Mouse (Mus musculus) embryonic facial prominence, embryonic 12.5 days (tissue): ENCODE measurements around the gene Slc13a4. TPM values are rescaled to one million over a fixed set of nuclear protein-coding genes. Genes with fewer than 3 reads are reported as not detected.

Experiments used
- ATAC-seq: fragments of 200-750 bp; cut with Nextera tagmentation; 2 replicates; pipeline ENCODE4 v1.8.0; 2017; ENCODE audit not compliant: insufficient number of reproducible peaks, insufficient read depth, low FRiP score, low TSS enrichment
- H3K27ac ChIP-seq: fragments of 300-500 bp; sonication (generic); 2 replicates; pipeline ENCODE4 v1.5.1; 2016; ENCODE audit warnings: mild to moderate bottlenecking
- H3K27me3 ChIP-seq: fragments of 300-500 bp; sonication (generic); 2 replicates; pipeline ENCODE4 v1.6.1; 2016; ENCODE audit warnings: mild to moderate bottlenecking, moderate library complexity
- H3K36me3 ChIP-seq: fragments of 300-500 bp; sonication (generic); 2 replicates; pipeline ENCODE4 v1.6.1; 2016; ENCODE audit warnings: mild to moderate bottlenecking
- H3K4me1 ChIP-seq: fragments of 300-500 bp; sonication (generic); 2 replicates; pipeline ENCODE4 v1.6.1; 2016
- H3K4me2 ChIP-seq: fragments of 300-500 bp; sonication (generic); replicated peaks from 2 replicates; pipeline ENCODE4 v1.6.1; 2016; ENCODE audit warnings: mild to moderate bottlenecking, moderate library complexity
- H3K4me3 ChIP-seq: fragments of 300-500 bp; sonication (generic); 2 replicates; pipeline ENCODE4 v1.5.1; 2016; ENCODE audit warnings: mild to moderate bottlenecking
- H3K9ac ChIP-seq: fragments of 300-500 bp; sonication (generic); 2 replicates; pipeline ENCODE4 v1.6.1; 2016; ENCODE audit warnings: mild to moderate bottlenecking, moderate library complexity
- H3K9me3 ChIP-seq: fragments of 300-500 bp; sonication (generic); 2 replicates; pipeline ENCODE4 v1.6.1; 2016; ENCODE audit warnings: mild to moderate bottlenecking, moderate library complexity
- WGBS: fragments of 180-500 bp; shearing (Covaris S2); methylation state at CpG from one replicate; pipeline ENCODE4 v1.1.7; 2016; 5-methylcytosine and 5-hydroxymethylcytosine counted together
- polyA plus RNA-seq: library from polyadenylated mRNA; unstranded; fragments of >200 nt; fragmentation: Nextera tagmentation; extraction: Ambion mirVana; gene quantifications from 2 replicates; pipeline ENCODE4 v1.2.1, GENCODE M21; 2016

Gene Slc13a4
- polyA plus RNA-seq, 1 experiment from 2014 or later = 0.59 TPM

DNA sequence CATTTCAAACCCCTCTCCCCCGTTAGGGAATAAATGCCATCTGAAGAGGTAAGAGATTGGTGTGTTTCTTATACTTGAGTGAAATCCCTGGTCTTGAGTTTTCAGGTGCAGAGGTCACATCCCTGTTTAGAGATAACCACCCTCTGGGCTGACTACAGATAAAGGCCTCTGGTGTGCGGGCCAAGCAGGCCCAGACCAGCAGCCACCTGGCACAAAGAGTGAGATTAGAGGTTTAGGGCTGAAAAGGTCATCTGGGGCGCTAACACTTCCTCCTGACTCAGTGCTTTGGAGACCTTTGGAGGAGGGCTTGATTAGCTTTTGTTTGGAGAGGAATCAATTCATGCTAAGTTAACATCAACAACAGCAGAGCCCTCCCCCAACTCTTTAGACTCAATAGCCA lies 25.7 kb upstream of the Slc13a4 start:
- Histone ChIP-seq H3K27me3 (no peaks in the 10 kb centered on the region), H3K4me1 (peaks cover 5% of the 10 kb centered on the region; the same call in 1 of the 2 replicates), H3K4me2 (no peak overlapping the region), H3K9me3 (0 out of 2 replicates have a peak, but pooled peaks cover 2% of the 10 kb centered on the region), H3K9ac (no peak overlapping the region), H3K4me3 (no peak overlapping the region), H3K36me3 (no peaks in the 10 kb centered on the region), H3K27ac (no peak overlapping the region)
- ATAC-seq = no peak
- 43% methylated on average over 3 of the region's 3 CpGs for WGBS

DNA sequence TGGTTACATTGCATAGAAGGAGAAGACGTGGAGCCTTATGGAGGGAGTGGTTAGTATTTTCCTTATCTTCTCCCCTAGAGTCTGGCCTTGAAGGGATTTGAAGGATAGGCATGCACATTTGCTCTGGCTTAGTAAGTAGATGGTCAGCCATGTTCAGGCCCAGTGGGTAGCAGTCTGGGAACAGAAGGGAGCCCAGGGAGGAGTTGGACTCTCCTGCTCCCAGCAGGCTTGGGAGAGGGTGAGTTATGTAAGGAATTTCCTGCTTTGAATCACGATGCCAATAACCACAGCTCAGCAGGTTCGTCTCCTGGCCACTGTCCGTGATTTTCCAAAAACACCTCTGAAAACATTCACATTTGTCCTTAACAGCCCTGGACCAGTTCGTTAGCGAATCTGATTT lies 22.9 kb upstream of the Slc13a4 start:
- H3K27ac ChIP-seq = no peak overlapping the region
- ATAC-seq = no peak
- WGBS = 40% methylated on average over 6 of the region's 6 CpGs
- H3K9me3 ChIP-seq = 0 out of 2 replicates have a peak, but pooled peaks cover 2% of the 10 kb centered on the region
- H3K4me3 ChIP-seq = no peak overlapping the region
- no peak overlapping the region for H3K4me2 ChIP-seq
- H3K36me3 ChIP-seq = no peaks in the 10 kb centered on the region
- peaks cover 9% of the 10 kb centered on the region; the same call in 1 of the 2 replicates for H3K4me1 ChIP-seq
- H3K27me3 ChIP-seq = no peaks in the 10 kb centered on the region
- H3K9ac ChIP-seq = no peak overlapping the region

DNA sequence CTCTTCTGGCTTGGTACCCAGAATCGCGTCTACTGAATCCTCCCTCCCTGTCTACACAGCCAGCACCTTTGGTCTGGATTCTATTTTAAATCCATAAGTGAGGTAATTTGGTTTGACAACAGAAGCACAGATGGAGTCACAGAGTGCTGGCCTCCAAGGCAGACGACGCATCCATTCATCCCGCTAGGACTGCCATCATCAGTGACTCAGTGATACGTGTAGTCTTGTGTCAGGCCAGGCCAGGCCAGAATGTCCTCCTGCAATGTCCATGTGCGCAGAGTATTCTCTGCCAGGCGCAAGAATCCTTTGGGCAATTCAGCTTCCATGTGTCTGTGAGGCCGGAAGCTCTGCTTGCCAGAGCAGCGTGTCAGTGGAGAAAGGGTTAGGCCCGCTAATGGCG lies 22.0 kb upstream of the Slc13a4 start:
- no peak overlapping the region for H3K4me2 ChIP-seq
- H3K9ac ChIP-seq = no peak overlapping the region
- 0 out of 2 replicates have a peak, but pooled peaks cover 2% of the 10 kb centered on the region for H3K9me3 ChIP-seq
- 93% methylated on average over 12 of the region's 12 CpGs for WGBS
- H3K27ac ChIP-seq = no peak overlapping the region
- H3K4me3 ChIP-seq = no peak overlapping the region
- no peaks in the 10 kb centered on the region for H3K27me3 ChIP-seq
- ATAC-seq = no peak
- H3K4me1 ChIP-seq = peaks cover 12% of the 10 kb centered on the region; the same call in 1 of the 2 replicates
- no peaks in the 10 kb centered on the region for H3K36me3 ChIP-seq

DNA sequence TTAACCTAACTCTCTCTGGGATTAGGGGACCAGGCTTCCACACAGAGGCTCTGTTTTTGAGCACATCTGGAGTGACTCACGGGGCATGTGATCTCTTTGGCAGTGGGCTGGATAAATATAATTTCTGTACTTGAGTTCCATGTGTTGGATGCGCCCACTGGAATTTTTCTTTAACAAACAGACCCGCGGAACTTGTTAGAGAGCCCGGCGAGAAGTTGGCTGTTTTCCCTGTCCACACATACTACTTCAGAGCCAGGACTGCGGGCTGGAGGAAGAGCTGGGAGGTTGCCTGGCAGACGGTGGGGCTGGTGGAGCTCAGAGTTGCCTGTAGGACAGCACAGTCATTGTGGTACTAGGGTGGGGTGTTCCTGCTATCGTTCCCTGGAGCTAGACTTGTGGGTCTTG lies 18.2 kb upstream of the Slc13a4 start, which contains the start of gene Fam180a:
TSS of gene Fam180a (minus strand) at position 31 of the 405 bp plus-strand sequence.
- Histone ChIP-seq H3K4me1 (peaks cover 11% of the 10 kb centered on the region; the same call in 1 of the 2 replicates), H3K36me3 (no peaks in the 10 kb centered on the region), H3K9me3 (no peaks in the 10 kb centered on the region), H3K9ac (no peak within 1 kb of the TSS), H3K27ac (no peak within 1 kb of the TSS), H3K4me2 (no peak within 1 kb of the TSS), H3K27me3 (no peaks in the 10 kb centered on the region), H3K4me3 (no peak within 1 kb of the TSS)
- 59% methylated on average over 9 of the region's 9 CpGs for WGBS
- ATAC-seq = no peak

DNA sequence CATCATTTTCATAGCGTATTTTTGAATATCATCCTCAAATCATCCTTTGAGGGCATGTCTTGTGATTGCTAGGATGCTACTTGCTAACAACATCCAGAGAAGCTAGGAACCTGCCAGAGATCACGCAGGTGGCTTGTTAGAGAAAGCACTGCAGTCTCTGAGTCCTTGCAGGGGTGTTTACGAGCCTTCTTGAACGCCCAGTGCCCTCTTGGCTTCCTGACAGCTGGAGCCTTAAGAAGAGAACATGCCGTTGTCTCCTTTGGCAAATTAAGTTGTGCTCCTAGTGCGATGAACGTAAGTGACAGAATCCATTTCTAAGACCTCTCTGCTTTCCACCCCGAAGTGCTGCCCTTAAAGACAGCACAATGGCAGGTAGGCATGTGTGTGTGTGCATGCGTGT lies 16.4 kb upstream of the Slc13a4 start:
- Histone ChIP-seq H3K27me3 (no peaks in the 10 kb centered on the region), H3K9ac (no peak overlapping the region), H3K4me2 (no peak overlapping the region), H3K4me1 (0 out of 2 replicates have a peak, but pooled peaks cover 6% of the 10 kb centered on the region), H3K27ac (no peak overlapping the region), H3K9me3 (no peaks in the 10 kb centered on the region), H3K36me3 (no peaks in the 10 kb centered on the region), H3K4me3 (no peak overlapping the region)
- WGBS = 82% methylated on average over 9 of the region's 9 CpGs
- ATAC-seq = no peak

DNA sequence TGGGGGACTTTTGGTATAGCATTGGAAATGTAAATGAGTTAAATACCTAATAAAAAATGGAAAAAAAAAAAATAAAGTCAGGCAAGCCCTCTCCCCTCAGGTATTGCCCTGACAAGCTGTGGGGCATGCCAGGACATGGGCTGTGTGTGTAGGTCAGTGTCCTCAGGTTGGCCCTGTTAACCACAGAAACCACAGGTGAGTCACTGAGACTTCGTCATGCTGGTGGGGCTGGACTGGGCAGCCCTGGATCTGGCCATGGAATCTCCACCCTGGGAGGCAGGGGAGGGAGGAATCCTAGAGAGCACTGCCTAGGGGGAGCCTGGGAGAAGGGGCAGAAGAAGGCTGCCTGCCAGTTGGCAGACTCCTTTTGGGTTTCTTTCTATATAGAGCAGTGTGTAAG lies 15.1 kb upstream of the Slc13a4 start:
- H3K36me3 ChIP-seq = no peaks in the 10 kb centered on the region
- H3K9ac ChIP-seq = no peak overlapping the region
- H3K9me3 ChIP-seq = no peaks in the 10 kb centered on the region
- no peak overlapping the region for H3K4me2 ChIP-seq
- H3K27ac ChIP-seq = no peak overlapping the region
- ATAC-seq = no peak
- H3K4me3 ChIP-seq = no peak overlapping the region
- no peaks in the 10 kb centered on the region for H3K27me3 ChIP-seq
- H3K4me1 ChIP-seq = 0 out of 2 replicates have a peak, but pooled peaks cover 6% of the 10 kb centered on the region
- WGBS = 88% methylated on average over 1 of the region's 1 CpGs

DNA sequence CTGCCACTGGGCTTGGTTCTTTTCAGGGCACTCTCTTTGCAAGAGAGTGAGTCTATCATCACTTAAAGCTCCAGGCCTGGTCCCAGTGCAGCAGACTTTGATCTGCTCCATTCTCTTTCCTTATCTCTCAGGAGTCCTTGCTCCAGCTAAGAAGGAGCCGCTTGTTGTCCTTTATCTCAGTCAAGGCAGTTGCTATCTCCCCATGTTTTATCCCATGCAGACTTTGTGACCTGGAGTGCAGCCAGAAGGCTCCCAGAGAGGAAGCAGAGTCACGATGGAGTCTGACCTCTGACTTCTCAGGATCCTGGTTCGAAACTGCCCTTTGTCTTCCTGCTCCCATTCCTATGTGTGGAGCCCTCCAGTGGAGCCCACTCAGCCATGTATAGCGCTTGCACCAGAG lies 13.2 kb upstream of the Slc13a4 start:
- H3K9me3 ChIP-seq = no peaks in the 10 kb centered on the region
- H3K9ac ChIP-seq = no peak overlapping the region
- no peak overlapping the region for H3K27ac ChIP-seq
- 72% methylated on average over 4 of the region's 4 CpGs for WGBS
- no peak overlapping the region for H3K4me3 ChIP-seq
- no peaks in the 10 kb centered on the region for H3K27me3 ChIP-seq
- H3K36me3 ChIP-seq = no peaks in the 10 kb centered on the region
- no peak for ATAC-seq
- H3K4me2 ChIP-seq = no peak overlapping the region
- H3K4me1 ChIP-seq = 0 out of 2 replicates have a peak, but pooled peaks cover 3% of the 10 kb centered on the region

DNA sequence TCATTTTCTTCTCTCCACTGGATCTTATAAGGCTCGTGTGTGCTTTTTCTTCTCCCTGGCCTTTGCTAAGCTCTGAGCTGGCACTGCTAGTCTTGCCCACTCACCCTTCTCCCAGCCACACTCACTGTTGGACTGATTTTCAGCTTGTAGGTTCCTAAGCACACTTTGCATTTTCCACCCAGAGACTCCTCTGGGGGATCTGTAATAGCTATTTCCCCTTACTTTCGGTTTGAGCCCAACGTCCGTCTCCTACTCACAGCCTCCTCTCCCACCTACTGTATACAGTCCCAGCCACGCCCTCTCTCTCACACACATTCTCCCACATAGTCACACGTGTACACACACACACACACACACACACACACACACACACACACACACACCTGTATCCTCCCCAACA lies 11.9 kb upstream of the Slc13a4 start:
- Histone ChIP-seq H3K9ac (no peak overlapping the region), H3K36me3 (no peaks in the 10 kb centered on the region), H3K4me1 (no peaks in the 10 kb centered on the region), H3K9me3 (no peaks in the 10 kb centered on the region), H3K4me3 (no peak overlapping the region), H3K4me2 (no peak overlapping the region), H3K27ac (no peak overlapping the region), H3K27me3 (no peaks in the 10 kb centered on the region)
- WGBS = 85% methylated on average over 6 of the region's 6 CpGs
- ATAC-seq = no peak

DNA sequence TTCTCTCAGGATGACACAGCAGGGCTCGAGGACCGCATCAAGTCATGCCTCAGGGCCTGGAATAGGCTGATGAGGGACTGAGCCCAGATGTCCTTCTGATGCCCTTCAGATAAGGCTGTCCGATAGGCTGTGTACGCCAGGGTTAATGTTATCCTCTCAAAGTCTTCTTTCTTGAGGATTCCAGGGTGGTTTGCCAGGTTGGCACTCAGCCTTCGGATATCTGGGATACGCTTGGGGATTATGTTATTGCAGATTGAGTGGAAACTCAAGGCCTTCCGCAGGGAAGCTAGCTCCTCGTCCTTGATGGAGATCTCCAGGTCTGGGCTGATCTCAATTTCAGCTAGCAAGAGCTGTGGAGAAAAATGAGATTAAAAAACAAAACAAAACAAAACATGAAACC lies 5.6 kb upstream of the Slc13a4 start:
- Histone ChIP-seq H3K36me3 (no peaks in the 10 kb centered on the region), H3K4me2 (no peak overlapping the region), H3K9ac (no peak overlapping the region), H3K4me1 (no peaks in the 10 kb centered on the region), H3K27me3 (no peaks in the 10 kb centered on the region), H3K9me3 (no peaks in the 10 kb centered on the region), H3K4me3 (no peak overlapping the region), H3K27ac (no peak overlapping the region)
- 87% methylated on average over 8 of the region's 8 CpGs for WGBS
- no peak for ATAC-seq

DNA sequence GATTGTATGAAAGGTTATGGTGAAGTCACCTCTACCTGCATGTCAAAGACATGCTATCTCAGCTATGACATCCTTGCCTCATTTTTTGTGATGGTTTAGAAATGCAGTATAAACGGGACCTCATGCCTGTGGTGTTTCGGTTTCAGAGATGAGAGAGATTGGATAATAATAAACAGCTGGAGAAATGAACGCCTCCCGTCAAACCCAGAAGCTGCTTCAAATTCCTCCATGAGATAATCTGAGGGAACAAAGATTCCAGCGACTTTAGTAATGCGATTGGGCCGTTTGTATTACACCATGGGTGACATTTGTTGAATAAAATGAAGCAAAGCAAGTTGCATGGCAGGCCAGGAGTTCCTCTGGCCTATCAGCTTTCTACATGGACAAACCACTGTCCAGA lies 1.5 kb upstream of the Slc13a4 start:
- Histone ChIP-seq H3K4me1 (no peaks in the 10 kb centered on the region), H3K27me3 (no peaks in the 10 kb centered on the region), H3K9ac (no peak overlapping the region), H3K4me3 (no peak overlapping the region), H3K27ac (no peak overlapping the region), H3K36me3 (no peaks in the 10 kb centered on the region), H3K4me2 (no peak overlapping the region), H3K9me3 (no peaks in the 10 kb centered on the region)
- ATAC-seq = no peak
- 32% methylated on average over 7 of the region's 7 CpGs for WGBS

DNA sequence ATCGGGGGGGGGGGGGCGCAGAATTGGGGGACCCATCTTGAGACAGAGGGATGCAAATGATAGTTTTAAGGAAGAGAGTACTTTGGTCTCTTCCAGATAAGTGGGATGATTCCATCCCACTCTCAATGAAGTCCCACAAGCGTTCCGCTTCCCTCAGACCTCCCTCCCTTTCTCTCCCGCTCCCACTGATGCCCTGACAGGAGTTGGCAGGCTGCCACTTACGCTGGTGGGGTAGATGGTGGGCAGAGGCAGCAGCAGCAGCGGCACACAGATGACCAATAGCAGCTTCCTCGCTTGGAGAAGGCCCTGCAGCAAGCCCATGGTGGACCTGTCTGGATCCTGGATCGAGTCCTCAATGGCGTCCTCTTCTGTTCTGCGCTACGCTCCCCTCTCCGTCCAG lies 795 bp downstream of the Slc13a4 start:
- H3K9me3 ChIP-seq = no peaks in the 10 kb centered on the region
- H3K4me1 ChIP-seq = no peaks in the 10 kb centered on the region
- no peak overlapping the region for H3K4me2 ChIP-seq
- H3K4me3 ChIP-seq = no peak overlapping the region
- H3K36me3 ChIP-seq = no peaks in the 10 kb centered on the region
- H3K27me3 ChIP-seq = no peaks in the 10 kb centered on the region
- 84% methylated on average over 13 of the region's 13 CpGs for WGBS
- H3K9ac ChIP-seq = no peak overlapping the region
- H3K27ac ChIP-seq = no peak overlapping the region
- no peak for ATAC-seq

DNA sequence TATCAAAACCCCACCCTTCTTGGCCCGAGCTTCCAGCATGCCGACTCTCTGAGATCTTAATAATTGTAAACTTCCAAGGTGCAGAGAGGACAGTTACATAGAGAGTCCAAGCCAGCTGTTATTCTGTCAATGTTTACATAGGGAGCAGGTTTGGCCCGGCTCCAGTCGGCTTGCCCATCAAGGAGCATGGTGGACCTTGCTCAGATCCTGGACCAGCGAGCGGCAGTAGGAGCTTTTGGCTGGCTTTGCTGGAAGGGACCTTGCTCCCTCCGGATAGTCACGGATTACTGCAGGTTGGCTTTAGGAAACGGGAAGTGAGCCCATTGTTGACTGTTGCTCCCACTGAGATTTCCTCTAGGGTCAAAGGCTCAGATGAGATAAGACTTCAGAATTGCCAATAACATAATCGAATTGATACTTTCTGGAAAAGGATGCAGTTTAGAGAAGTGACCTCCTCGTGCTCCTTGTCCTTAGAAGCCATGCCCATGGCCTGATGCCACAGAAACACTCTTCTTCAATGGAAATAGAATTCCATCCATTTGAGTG lies 4.5 kb downstream of the Slc13a4 start:
- H3K9me3 ChIP-seq = no peaks in the 10 kb centered on the region
- no peaks in the 10 kb centered on the region for H3K27me3 ChIP-seq
- ATAC-seq = no peak
- WGBS = 80% methylated on average over 11 of the region's 11 CpGs
- H3K27ac ChIP-seq = no peak overlapping the region
- H3K9ac ChIP-seq = no peak overlapping the region
- H3K4me2 ChIP-seq = no peak overlapping the region
- no peaks in the 10 kb centered on the region for H3K4me1 ChIP-seq
- H3K36me3 ChIP-seq = no peaks in the 10 kb centered on the region
- H3K4me3 ChIP-seq = no peak overlapping the region
